ENCODE assay signal across 39 mouse cellular contexts in the genomic region with DNA sequence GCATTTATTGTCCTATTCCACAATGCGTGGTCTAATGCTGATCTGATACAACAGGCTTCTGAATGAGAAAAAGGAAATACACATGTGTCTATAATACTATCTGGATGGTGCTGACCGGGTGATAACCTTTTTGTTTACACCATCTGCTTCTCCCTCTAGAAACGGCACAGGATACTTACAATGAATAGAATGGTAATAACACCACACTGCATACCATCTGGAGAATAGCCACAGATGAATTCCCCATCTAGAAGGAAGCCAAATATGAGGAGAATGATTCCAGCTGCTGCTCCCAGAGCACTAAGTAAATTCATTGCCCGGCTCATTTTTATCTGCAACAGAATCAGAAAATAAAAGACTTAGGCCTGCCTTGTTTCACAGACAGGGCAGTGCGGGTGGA. TPM values are rescaled to one million over a fixed set of nuclear protein-coding genes. Genes with fewer than 3 reads are reported as not detected.
DNase-seq lines count a peak whose midpoint lies in the region; ATAC-seq and TF ChIP-seq lines count a peak whose summit lies in the region.
"Had no signal": no experiment of that assay in that cellular context is flagged by ENCODE, and none has a peak within 500 bp of the region (broad histone marks: within the 10 kb centered on the region; RNA-seq: fewer than 3 reads in every experiment).

No protein-coding gene starts in this region.

- H3K9ac ChIP-seq in hindbrain, embryonic 15.5 days: no peak overlapping the region
- no peak overlapping the region for H3K9ac ChIP-seq in hindbrain, embryonic 14.5 days
- H3K9ac ChIP-seq in lung, embryonic 14.5 days: no peak overlapping the region
- no peak overlapping the region for H3K9ac ChIP-seq in midbrain, embryonic 14.5 days (replicated peaks; ENCODE audit: low read length)
- H3K9ac ChIP-seq in midbrain, postnatal 0 days (replicated peaks; ENCODE audit: low read length, poor library complexity, severe bottlenecking): no peak overlapping the region
- H3K9ac ChIP-seq in intestine, embryonic 16.5 days (ENCODE audit: low read depth, low read length): no peak overlapping the region
- H3K9ac ChIP-seq in forebrain, embryonic 12.5 days: no peak overlapping the region
- H3K9ac ChIP-seq: embryonic facial prominence, embryonic 12.5 days; limb, embryonic 12.5 days; midbrain, embryonic 12.5 days; neural tube, embryonic 12.5 days had no signal

- H3K4me3 ChIP-seq in hindbrain, embryonic 15.5 days: no peak overlapping the region
- H3K4me3 ChIP-seq in hindbrain, embryonic 14.5 days (replicated peaks; ENCODE audit: low read length): no peak overlapping the region
- no peak overlapping the region for H3K4me3 ChIP-seq in lung, embryonic 14.5 days (ENCODE audit: low read depth, low read length)
- H3K4me3 ChIP-seq in midbrain, embryonic 14.5 days (replicated peaks; ENCODE audit: low read depth, low read length): no peak overlapping the region
- no peak overlapping the region for H3K4me3 ChIP-seq in midbrain, postnatal 0 days (ENCODE audit: low read depth, low read length)
- H3K4me3 ChIP-seq in intestine, embryonic 16.5 days (ENCODE audit: low read length): no peak overlapping the region
- H3K4me3 ChIP-seq in forebrain, embryonic 12.5 days (replicated peaks): no peak overlapping the region
- H3K4me3 ChIP-seq: embryonic facial prominence, embryonic 12.5 days; forebrain, embryonic 10.5 days; hindbrain, embryonic 10.5 days; limb, embryonic 12.5 days; midbrain, embryonic 12.5 days; myocyte; neural tube, embryonic 12.5 days had no signal

- no peak for TF ChIP-seq CTCF in lung, embryonic 14.5 days (IDR thresholded peaks at IDR 0.05; ENCODE audit: low read depth)
- no peak for TF ChIP-seq CTCF in midbrain, postnatal 0 days (IDR thresholded peaks at IDR 0.05)

- no peak overlapping the region for H3K27ac ChIP-seq in hindbrain, embryonic 15.5 days (replicated peaks)
- no peak overlapping the region for H3K27ac ChIP-seq in hindbrain, embryonic 14.5 days
- no peak overlapping the region for H3K27ac ChIP-seq in lung, embryonic 14.5 days (ENCODE audit: low read depth)
- H3K27ac ChIP-seq in midbrain, embryonic 14.5 days (replicated peaks; ENCODE audit: low read depth, low read length): no peak overlapping the region
- no peak overlapping the region for H3K27ac ChIP-seq in midbrain, postnatal 0 days (ENCODE audit: low read depth, low read length)
- H3K27ac ChIP-seq in intestine, embryonic 16.5 days (ENCODE audit: low read length): peak overlapping the region; percentile 14; the same call in 1 of the 2 replicates
- H3K27ac ChIP-seq in forebrain, embryonic 12.5 days: no peak overlapping the region
- H3K27ac ChIP-seq: embryonic facial prominence, embryonic 12.5 days; forebrain, embryonic 10.5 days; hindbrain, embryonic 10.5 days; hindbrain, postnatal 0 days; limb, embryonic 12.5 days; midbrain, embryonic 12.5 days; neural tube, embryonic 12.5 days had no signal

- 63% methylated on average over 5 of the region's 5 CpGs for WGBS in hindbrain, embryonic 15.5 days
- WGBS in hindbrain, embryonic 14.5 days: 62% methylated on average over 5 of the region's 5 CpGs
- WGBS in lung, embryonic 14.5 days: 35% methylated on average over 5 of the region's 5 CpGs
- 63% methylated on average over 5 of the region's 5 CpGs for whole genome bisulfite sequencing in midbrain, embryonic 14.5 days
- 72% methylated on average over 5 of the region's 5 CpGs for WGBS in midbrain, postnatal 0 days
- WGBS in intestine, embryonic 16.5 days: 15% methylated on average over 5 of the region's 5 CpGs
- WGBS in forebrain, embryonic 12.5 days: 78% methylated on average over 5 of the region's 5 CpGs

- no peaks in the 10 kb centered on the region for H3K27me3 ChIP-seq in hindbrain, embryonic 15.5 days
- no peaks in the 10 kb centered on the region for H3K27me3 ChIP-seq in hindbrain, embryonic 14.5 days (ENCODE audit: control insufficient read depth, insufficient read depth, low read length)
- no peaks in the 10 kb centered on the region for H3K27me3 ChIP-seq in lung, embryonic 14.5 days (ENCODE audit: insufficient read depth, low read length)
- no peaks in the 10 kb centered on the region for H3K27me3 ChIP-seq in midbrain, embryonic 14.5 days (ENCODE audit: control insufficient read depth, insufficient read depth, low read length)
- no peaks in the 10 kb centered on the region for H3K27me3 ChIP-seq in midbrain, postnatal 0 days (ENCODE audit: insufficient read depth, low read length)
- no peaks in the 10 kb centered on the region for H3K27me3 ChIP-seq in intestine, embryonic 16.5 days (replicated peaks; ENCODE audit: control insufficient read depth, insufficient read depth, low read length)
- H3K27me3 ChIP-seq in forebrain, embryonic 12.5 days: no peaks in the 10 kb centered on the region
- H3K27me3 ChIP-seq: embryonic facial prominence, embryonic 12.5 days; limb, embryonic 12.5 days; midbrain, embryonic 12.5 days; neural tube, embryonic 12.5 days had no signal

- H3K4me2 ChIP-seq in hindbrain, embryonic 15.5 days: no peak overlapping the region
- H3K4me2 ChIP-seq in hindbrain, embryonic 14.5 days (replicated peaks): no peak overlapping the region
- no peak overlapping the region for H3K4me2 ChIP-seq in lung, embryonic 14.5 days
- H3K4me2 ChIP-seq in midbrain, embryonic 14.5 days (ENCODE audit: low read length): no peak overlapping the region
- H3K4me2 ChIP-seq in midbrain, postnatal 0 days (ENCODE audit: low read depth, low read length, poor library complexity, severe bottlenecking): no peak overlapping the region
- no peak overlapping the region for H3K4me2 ChIP-seq in intestine, embryonic 16.5 days (ENCODE audit: low read depth, low read length)
- no peak overlapping the region for H3K4me2 ChIP-seq in forebrain, embryonic 12.5 days
- H3K4me2 ChIP-seq: embryonic facial prominence, embryonic 12.5 days; limb, embryonic 12.5 days; liver, embryonic 11.5 days; midbrain, embryonic 12.5 days; neural tube, embryonic 12.5 days had no signal

- no peaks in the 10 kb centered on the region for H3K36me3 ChIP-seq in hindbrain, embryonic 15.5 days
- H3K36me3 ChIP-seq in hindbrain, embryonic 14.5 days (replicated peaks; ENCODE audit: control insufficient read depth, insufficient read depth): no peaks in the 10 kb centered on the region
- H3K36me3 ChIP-seq in lung, embryonic 14.5 days (ENCODE audit: insufficient read depth): no peaks in the 10 kb centered on the region
- H3K36me3 ChIP-seq in midbrain, embryonic 14.5 days (ENCODE audit: control insufficient read depth, insufficient read depth, low read length): no peaks in the 10 kb centered on the region
- H3K36me3 ChIP-seq in midbrain, postnatal 0 days (ENCODE audit: insufficient read depth, low read length): no peaks in the 10 kb centered on the region
- H3K36me3 ChIP-seq in intestine, embryonic 16.5 days (ENCODE audit: control insufficient read depth, insufficient read depth, low read length): no peaks in the 10 kb centered on the region
- H3K36me3 ChIP-seq in forebrain, embryonic 12.5 days (replicated peaks): no peaks in the 10 kb centered on the region
- H3K36me3 ChIP-seq: embryonic facial prominence, embryonic 12.5 days; forebrain, embryonic 10.5 days; hindbrain, embryonic 10.5 days; limb, embryonic 12.5 days; midbrain, embryonic 12.5 days; neural tube, embryonic 12.5 days had no signal

- DNase-seq in hindbrain, embryonic 14.5 days (ENCODE audit: low spot score): no peak
- DNase-seq in lung, embryonic 14.5 days: peak; percentile 64
- no peak for DNase-seq in lung, adult 18-20 months
- DNase-seq in midbrain, embryonic 14.5 days: peak; percentile 3
- DNase-seq in midbrain, postnatal 0 days (ENCODE audit: low spot score): no peak
- DNase-seq: adrenal gland, postnatal 10 days; cerebellum, adult 11 months; cerebellum, adult 9-10 months; cerebellum, postnatal 36 days; gastrocnemius, postnatal 14 days; heart, postnatal 14 days; kidney, adult 18-20 months; layer of hippocampus, adult 9-11 months; lung, postnatal 36 days; right cerebral cortex, postnatal 14 days; thymus, adult 18-20 months; thymus, postnatal 25 days had no signal

- no peaks in the 10 kb centered on the region for H3K4me1 ChIP-seq in hindbrain, embryonic 15.5 days (replicated peaks)
- no peaks in the 10 kb centered on the region for H3K4me1 ChIP-seq in hindbrain, embryonic 14.5 days (replicated peaks; ENCODE audit: control insufficient read depth, insufficient read depth, low read length)
- H3K4me1 ChIP-seq in lung, embryonic 14.5 days (ENCODE audit: insufficient read depth): no peaks in the 10 kb centered on the region
- no peaks in the 10 kb centered on the region for H3K4me1 ChIP-seq in midbrain, embryonic 14.5 days (ENCODE audit: control insufficient read depth, insufficient read depth, low read length)
- H3K4me1 ChIP-seq in midbrain, postnatal 0 days (ENCODE audit: insufficient read depth, low read length): no peaks in the 10 kb centered on the region
- H3K4me1 ChIP-seq in intestine, embryonic 16.5 days (ENCODE audit: control insufficient read depth, insufficient read depth, low read length): peaks cover 2% of the 10 kb centered on the region; the same call in 1 of the 2 replicates
- no peaks in the 10 kb centered on the region for H3K4me1 ChIP-seq in forebrain, embryonic 12.5 days
- H3K4me1 ChIP-seq: embryonic facial prominence, embryonic 12.5 days; forebrain, embryonic 10.5 days; hindbrain, embryonic 10.5 days; limb, embryonic 12.5 days; midbrain, embryonic 12.5 days; neural tube, embryonic 12.5 days had no signal

- no peaks in the 10 kb centered on the region for H3K9me3 ChIP-seq in hindbrain, embryonic 15.5 days
- H3K9me3 ChIP-seq in hindbrain, embryonic 14.5 days (ENCODE audit: control insufficient read depth, low read length): no peaks in the 10 kb centered on the region
- no peaks in the 10 kb centered on the region for H3K9me3 ChIP-seq in lung, embryonic 14.5 days (ENCODE audit: low read depth, low read length)
- H3K9me3 ChIP-seq in midbrain, embryonic 14.5 days (ENCODE audit: control insufficient read depth, low read length): no peaks in the 10 kb centered on the region
- no peaks in the 10 kb centered on the region for H3K9me3 ChIP-seq in midbrain, postnatal 0 days (ENCODE audit: low read length)
- H3K9me3 ChIP-seq in intestine, embryonic 16.5 days (ENCODE audit: control insufficient read depth, low read length): no peaks in the 10 kb centered on the region
- H3K9me3 ChIP-seq in forebrain, embryonic 12.5 days: no peaks in the 10 kb centered on the region
- H3K9me3 ChIP-seq: embryonic facial prominence, embryonic 12.5 days; forebrain, embryonic 10.5 days; hindbrain, embryonic 10.5 days; limb, embryonic 12.5 days; midbrain, embryonic 12.5 days; neural tube, embryonic 12.5 days had no signal

- peak; percentile 19; the same call in 1 of the 2 replicates for ATAC-seq in hindbrain, embryonic 15.5 days (ENCODE audit: low FRiP score, low read depth)
- ATAC-seq in hindbrain, embryonic 14.5 days (ENCODE audit: low FRiP score): no peak
- peak; percentile 47; the same call in 1 of the 2 replicates for ATAC-seq in lung, embryonic 14.5 days (ENCODE audit: insufficient read depth)
- no peak for ATAC-seq in midbrain, embryonic 14.5 days (ENCODE audit: low FRiP score, low TSS enrichment)
- ATAC-seq in midbrain, postnatal 0 days (ENCODE audit: low FRiP score): no peak
- peak; percentile 75 for ATAC-seq in intestine, embryonic 16.5 days
- ATAC-seq in forebrain, embryonic 12.5 days (ENCODE audit: low FRiP score): no peak
- ATAC-seq: hindbrain, postnatal 0 days; Patski had no signal

RNA-seq across cellular contexts. Expression of gene Ms4a5, which starts 7.2 kb away (rescaled TPM):
- not detected in 2 replicates for polyA plus RNA-seq in hindbrain, embryonic 15.5 days (2015; fragmentation: Nextera tagmentation; extraction: Ambion mirVana)
- polyA plus RNA-seq in hindbrain, embryonic 14.5 days (2014; fragmentation: Nextera tagmentation; extraction: Ambion mirVana): not detected in 2 replicates
- polyA plus RNA-seq in lung, embryonic 14.5 days (2014; fragmentation: Nextera tagmentation; extraction: Ambion mirVana): not detected in 2 replicates
- polyA plus RNA-seq in midbrain, embryonic 14.5 days (2014; fragmentation: Nextera tagmentation; extraction: Ambion mirVana): not detected in 2 replicates
- not detected in 2 replicates for total RNA-seq in midbrain, postnatal 0 days (2014; rRNA removed)
- polyA plus RNA-seq in midbrain, postnatal 0 days (2015; fragmentation: Nextera tagmentation; extraction: Ambion mirVana): not detected in 2 replicates
- polyA plus RNA-seq in intestine, embryonic 16.5 days (2015; fragmentation: Nextera tagmentation; extraction: Ambion mirVana): not detected in 2 replicates
- polyA plus RNA-seq in forebrain, embryonic 12.5 days (2016; fragmentation: Nextera tagmentation; extraction: Ambion mirVana): not detected in 2 replicates
- total RNA-seq: adrenal gland, postnatal 10 days; gastrocnemius, postnatal 14 days; granulocyte monocyte progenitor cell, adult 5-6 weeks; heart, postnatal 14 days; hindbrain, postnatal 0 days; left cerebral cortex, postnatal 14 days; megakaryocyte, adult 5-6 weeks; MEL had no signal
- polyA plus RNA-seq: embryonic facial prominence, embryonic 12.5 days; forebrain, embryonic 10.5 days; heart, embryonic 14.5 days; hindbrain, embryonic 10.5 days; hindbrain, postnatal 0 days; kidney, embryonic 16.5 days; limb, embryonic 12.5 days; liver, embryonic 11.5 days; liver, embryonic 16.5 days; midbrain, embryonic 12.5 days; myocyte; neural tube, embryonic 12.5 days; Patski; small intestine, adult 2 months; stomach, embryonic 16.5 days had no signal

RNA-seq across cellular contexts. Expression of gene Ms4a1, which starts 10.4 kb away (rescaled TPM):
- not detected in 2 replicates for polyA plus RNA-seq in hindbrain, embryonic 15.5 days (2015; fragmentation: Nextera tagmentation; extraction: Ambion mirVana)
- not detected in 2 replicates for polyA plus RNA-seq in hindbrain, embryonic 14.5 days (2014; fragmentation: Nextera tagmentation; extraction: Ambion mirVana)
- polyA plus RNA-seq in lung, embryonic 14.5 days (2014; fragmentation: Nextera tagmentation; extraction: Ambion mirVana): not detected in 2 replicates
- not detected in 2 replicates for polyA plus RNA-seq in midbrain, embryonic 14.5 days (2014; fragmentation: Nextera tagmentation; extraction: Ambion mirVana)
- not detected in 2 replicates for total RNA-seq in midbrain, postnatal 0 days (2014; rRNA removed)
- polyA plus RNA-seq in midbrain, postnatal 0 days (2015; fragmentation: Nextera tagmentation; extraction: Ambion mirVana): 0.07 TPM in 1 of 2 replicates, not detected in the other
- 0.07 TPM in 1 of 2 replicates, not detected in the other for polyA plus RNA-seq in intestine, embryonic 16.5 days (2015; fragmentation: Nextera tagmentation; extraction: Ambion mirVana)
- polyA plus RNA-seq in forebrain, embryonic 12.5 days (2016; fragmentation: Nextera tagmentation; extraction: Ambion mirVana): not detected in 2 replicates
- total RNA-seq: granulocyte monocyte progenitor cell, adult 5-6 weeks; hindbrain, postnatal 0 days; MEL had no signal
- polyA plus RNA-seq: forebrain, embryonic 10.5 days; heart, embryonic 14.5 days; hindbrain, embryonic 10.5 days; hindbrain, postnatal 0 days; kidney, embryonic 16.5 days; limb, embryonic 12.5 days; liver, embryonic 11.5 days; midbrain, embryonic 12.5 days; myocyte; neural tube, embryonic 12.5 days; Patski; stomach, embryonic 16.5 days had no signal

RNA-seq across cellular contexts. Expression of gene Ms4a14, which starts 37.8 kb away (rescaled TPM):
- polyA plus RNA-seq in hindbrain, embryonic 15.5 days (2015; fragmentation: Nextera tagmentation; extraction: Ambion mirVana): 0.09 TPM in 1 of 2 replicates, not detected in the other
- polyA plus RNA-seq in hindbrain, embryonic 14.5 days (2014; fragmentation: Nextera tagmentation; extraction: Ambion mirVana): 0.05 TPM in 2 replicates
- 0.05 TPM in 1 of 2 replicates, not detected in the other for polyA plus RNA-seq in lung, embryonic 14.5 days (2014; fragmentation: Nextera tagmentation; extraction: Ambion mirVana)
- not detected in 2 replicates for polyA plus RNA-seq in midbrain, embryonic 14.5 days (2014; fragmentation: Nextera tagmentation; extraction: Ambion mirVana)
- total RNA-seq in midbrain, postnatal 0 days (2014; rRNA removed): 0.11 TPM in 1 of 2 replicates, not detected in the other
- polyA plus RNA-seq in midbrain, postnatal 0 days (2015; fragmentation: Nextera tagmentation; extraction: Ambion mirVana): 0.06 TPM in 1 of 2 replicates, not detected in the other
- 0.02 TPM in 1 of 2 replicates, not detected in the other for polyA plus RNA-seq in intestine, embryonic 16.5 days (2015; fragmentation: Nextera tagmentation; extraction: Ambion mirVana)
- not detected in 2 replicates for polyA plus RNA-seq in forebrain, embryonic 12.5 days (2016; fragmentation: Nextera tagmentation; extraction: Ambion mirVana)
- total RNA-seq: adrenal gland, postnatal 10 days; granulocyte monocyte progenitor cell, adult 5-6 weeks; hindbrain, postnatal 0 days; left cerebral cortex, postnatal 14 days; MEL had no signal
- polyA plus RNA-seq: embryonic facial prominence, embryonic 12.5 days; forebrain, embryonic 10.5 days; hindbrain, postnatal 0 days; limb, embryonic 12.5 days; liver, embryonic 11.5 days; liver, embryonic 16.5 days; myocyte; neural tube, embryonic 12.5 days had no signal

RNA-seq across cellular contexts. Expression of gene Ms4a12, which starts 44.2 kb away (rescaled TPM):
- polyA plus RNA-seq in hindbrain, embryonic 15.5 days (2015; fragmentation: Nextera tagmentation; extraction: Ambion mirVana): not detected in 2 replicates
- polyA plus RNA-seq in hindbrain, embryonic 14.5 days (2014; fragmentation: Nextera tagmentation; extraction: Ambion mirVana): not detected in 2 replicates
- not detected in 2 replicates for polyA plus RNA-seq in lung, embryonic 14.5 days (2014; fragmentation: Nextera tagmentation; extraction: Ambion mirVana)
- not detected in 2 replicates for polyA plus RNA-seq in midbrain, embryonic 14.5 days (2014; fragmentation: Nextera tagmentation; extraction: Ambion mirVana)
- not detected in 2 replicates for total RNA-seq in midbrain, postnatal 0 days (2014; rRNA removed)
- polyA plus RNA-seq in midbrain, postnatal 0 days (2015; fragmentation: Nextera tagmentation; extraction: Ambion mirVana): not detected in 2 replicates
- polyA plus RNA-seq in intestine, embryonic 16.5 days (2015; fragmentation: Nextera tagmentation; extraction: Ambion mirVana): 0.37 and 0.38 TPM in 2 replicates
- polyA plus RNA-seq in forebrain, embryonic 12.5 days (2016; fragmentation: Nextera tagmentation; extraction: Ambion mirVana): not detected in 2 replicates
- total RNA-seq: adrenal gland, postnatal 10 days; gastrocnemius, postnatal 14 days; granulocyte monocyte progenitor cell, adult 5-6 weeks; heart, postnatal 14 days; hindbrain, postnatal 0 days; left cerebral cortex, postnatal 14 days; megakaryocyte, adult 5-6 weeks; MEL had no signal
- polyA plus RNA-seq: embryonic facial prominence, embryonic 12.5 days; forebrain, embryonic 10.5 days; heart, embryonic 14.5 days; hindbrain, embryonic 10.5 days; hindbrain, postnatal 0 days; kidney, embryonic 16.5 days; limb, embryonic 12.5 days; liver, embryonic 11.5 days; liver, embryonic 16.5 days; midbrain, embryonic 12.5 days; myocyte; neural tube, embryonic 12.5 days; Patski had no signal

RNA-seq across cellular contexts. Expression of gene Ms4a7, which starts 59.5 kb away (rescaled TPM):
- 4.0 and 4.4 TPM in 2 replicates for polyA plus RNA-seq in hindbrain, embryonic 15.5 days (2015; fragmentation: Nextera tagmentation; extraction: Ambion mirVana)
- 4.0 and 4.5 TPM in 2 replicates for polyA plus RNA-seq in hindbrain, embryonic 14.5 days (2014; fragmentation: Nextera tagmentation; extraction: Ambion mirVana)
- polyA plus RNA-seq in lung, embryonic 14.5 days (2014; fragmentation: Nextera tagmentation; extraction: Ambion mirVana): 3.0 and 5.0 TPM in 2 replicates
- 2.6 TPM in 1 of 2 replicates, not detected in the other for polyA plus RNA-seq in midbrain, embryonic 14.5 days (2014; fragmentation: Nextera tagmentation; extraction: Ambion mirVana)
- total RNA-seq in midbrain, postnatal 0 days (2014; rRNA removed): 0.16 and 2.1 TPM in 2 replicates
- 1.9 and 2.5 TPM in 2 replicates for polyA plus RNA-seq in midbrain, postnatal 0 days (2015; fragmentation: Nextera tagmentation; extraction: Ambion mirVana)
- polyA plus RNA-seq in intestine, embryonic 16.5 days (2015; fragmentation: Nextera tagmentation; extraction: Ambion mirVana): 3.9 and 4.0 TPM in 2 replicates
- 1.5 and 1.9 TPM in 2 replicates for polyA plus RNA-seq in forebrain, embryonic 12.5 days (2016; fragmentation: Nextera tagmentation; extraction: Ambion mirVana)
- total RNA-seq: granulocyte monocyte progenitor cell, adult 5-6 weeks; MEL had no signal
- polyA plus RNA-seq: forebrain, embryonic 10.5 days; myocyte had no signal

Comparison
In these comparisons a context has a peak if more than half of its experiments do, and no peak if none do; other contexts are left out.
1. ATAC-seq: peak in hindbrain, embryonic 15.5 days (single experiment), lung, embryonic 14.5 days (single experiment) and intestine, embryonic 16.5 days (single experiment); none in hindbrain, embryonic 14.5 days (single experiment), midbrain, embryonic 14.5 days (single experiment), midbrain, postnatal 0 days (single experiment) and forebrain, embryonic 12.5 days (single experiment).
2. DNase-seq: peak in lung, embryonic 14.5 days (single experiment) and midbrain, embryonic 14.5 days (single experiment); none in hindbrain, embryonic 14.5 days (single experiment), lung, adult 18-20 months (0 of 2) and midbrain, postnatal 0 days (single experiment).